Mouse (Mus musculus) forebrain, postnatal 0 days (tissue): ENCODE data around the gene Phyhd1. TPM values are rescaled to one million over a fixed set of nuclear protein-coding genes. Genes with fewer than 3 reads are reported as not detected.

Experiments used
- ATAC-seq: fragments of 200-750 bp; cut with Nextera tagmentation; 2 replicates; pipeline ENCODE4 v1.8.0; 2017; ENCODE audit warnings: mild to moderate bottlenecking, moderate library complexity
- DNase-seq: peaks from one replicate; pipeline ENCODE4 v3.0.0-alpha.2; 2015
- H3K27ac ChIP-seq: fragments of 300-500 bp; sonication (generic); 2 replicates; pipeline ENCODE4 v1.5.1; 2014; ENCODE audit warnings: low read depth, mild to moderate bottlenecking, antibody characterized with exemption, low read length, moderate library complexity, mixed read lengths
- H3K27me3 ChIP-seq: fragments of 300-500 bp; sonication (generic); 2 replicates; pipeline ENCODE4 v1.6.1; 2014; ENCODE audit warnings: mild to moderate bottlenecking, low read length, mixed read lengths; ENCODE audit not compliant: insufficient read depth
- H3K36me3 ChIP-seq: fragments of 300-500 bp; sonication (generic); 2 replicates; pipeline ENCODE4 v1.6.1; 2014; ENCODE audit warnings: mild to moderate bottlenecking, moderate library complexity; ENCODE audit not compliant: insufficient read depth
- H3K4me1 ChIP-seq: fragments of 300-500 bp; sonication (generic); 2 replicates; pipeline ENCODE4 v1.6.1; 2014; ENCODE audit warnings: antibody characterized with exemption; ENCODE audit not compliant: insufficient read depth
- H3K4me2 ChIP-seq: fragments of 300-500 bp; sonication (generic); 2 replicates; pipeline ENCODE4 v1.6.1; 2014; ENCODE audit warnings: low read depth, mild to moderate bottlenecking, moderate library complexity
- H3K4me3 ChIP-seq: fragments of 300-500 bp; sonication (generic); 2 replicates; pipeline ENCODE4 v1.5.1; 2014; ENCODE audit warnings: low read depth, low read length, mixed read lengths
- H3K9ac ChIP-seq: fragments of 300-500 bp; sonication (generic); 2 replicates; pipeline ENCODE4 v1.6.1; 2014; ENCODE audit warnings: mild to moderate bottlenecking
- H3K9me3 ChIP-seq: fragments of 300-500 bp; sonication (generic); 2 replicates; pipeline ENCODE4 v1.6.1; 2016; ENCODE audit warnings: low read length
- CTCF ChIP-seq: sonication (generic); IDR thresholded peaks from 2 replicates; pipeline ENCODE4 v1.5.1; 2016; ENCODE audit warnings: antibody characterized with exemption, control low read depth, low read depth
- WGBS: fragments of 180-500 bp; shearing (Covaris S2); extraction: QIAGEN DNeasy Blood & Tissue Kit; methylation state at CpG from one replicate; pipeline ENCODE4 v1.1.7; 2014; 5-methylcytosine and 5-hydroxymethylcytosine counted together
- polyA plus RNA-seq: library from polyadenylated mRNA; unstranded; fragments of >200 nt; fragmentation: Nextera tagmentation; extraction: Ambion mirVana; gene quantifications from 2 replicates; pipeline ENCODE4 v1.2.1, GENCODE M21; 2015
- total RNA-seq: library from RNA; depleted of rRNA; stranded (reverse); fragments of >200 nt; gene quantifications from 2 replicates; pipeline ENCODE4 v1.2.3, GENCODE M21; 2014

The Phyhd1 gene
- total and polyA plus RNA-seq, 2 experiments from 2014 or later, result 5.0 to 15.7 TPM

GRCm38 (mm10) chr2:30261921-30262839, 3.8 kb upstream of the Phyhd1 start:
- Histone ChIP-seq H3K36me3 (peaks cover 56% of the 10 kb centered on the region), H3K27me3 (no peaks in the 10 kb centered on the region), H3K4me1 (peaks cover 3% of the 10 kb centered on the region; the same call in 1 of the 2 replicates), H3K9ac (no peak overlapping the region), H3K4me3 (no peak overlapping the region), H3K4me2 (no peak overlapping the region), H3K27ac (0 out of 2 replicates have a peak overlapping the region, but pooled peaks have one; percentile 15), H3K9me3 (no peaks in the 10 kb centered on the region)
- no peak for TF ChIP-seq CTCF
- 82% methylated on average over 18 of the region's 18 CpGs for WGBS
- ATAC-seq (no peak), DNase-seq (no peak)

GRCm38 (mm10) chr2:30262840-30263441, 3.1 kb upstream of the Phyhd1 start:
- ATAC-seq (peak; percentile 69), DNase-seq (peak; percentile 82)
- Histone ChIP-seq H3K4me1 (peaks cover 3% of the 10 kb centered on the region; the same call in 1 of the 2 replicates), H3K4me2 (no peak overlapping the region), H3K27ac (0 out of 2 replicates have a peak overlapping the region, but pooled peaks have one; percentile 50), H3K9ac (no peak overlapping the region), H3K9me3 (no peaks in the 10 kb centered on the region), H3K27me3 (no peaks in the 10 kb centered on the region), H3K4me3 (no peak overlapping the region), H3K36me3 (peaks cover 49% of the 10 kb centered on the region)
- 25% methylated on average over 4 of the region's 4 CpGs for WGBS
- TF ChIP-seq CTCF, result no peak

- Histone ChIP-seq H3K4me1 (peaks cover 3% of the 10 kb centered on the region; the same call in 1 of the 2 replicates), H3K4me2 (no peak overlapping the region), H3K4me3 (no peak overlapping the region), H3K9me3 (no peaks in the 10 kb centered on the region), H3K27ac (peak overlapping the region; percentile 50; the same call in 1 of the 2 replicates), H3K36me3 (peaks cover 40% of the 10 kb centered on the region), H3K9ac (no peak overlapping the region), H3K27me3 (no peaks in the 10 kb centered on the region)
- WGBS, result 93% methylated on average over 6 of the region's 6 CpGs
- DNase-seq, result no peak
- no peak for ATAC-seq
- TF ChIP-seq CTCF, result no peak
These were observed 2.2 kb upstream of the Phyhd1 start for GRCm38 (mm10) chr2:30263811-30264210.

- H3K9me3 ChIP-seq, result no peaks in the 10 kb centered on the region
- 54% methylated on average over 7 of the region's 7 CpGs for WGBS
- TF ChIP-seq CTCF, result no peak
- DNase-seq, result no peak
- H3K27me3 ChIP-seq, result no peaks in the 10 kb centered on the region
- no peak overlapping the region for H3K4me2 ChIP-seq
- peaks cover 44% of the 10 kb centered on the region for H3K36me3 ChIP-seq
- H3K4me3 ChIP-seq, result no peak overlapping the region
- no peak overlapping the region for H3K9ac ChIP-seq
- no peak for ATAC-seq
- peaks cover 3% of the 10 kb centered on the region; the same call in 1 of the 2 replicates for H3K4me1 ChIP-seq
- H3K27ac ChIP-seq, result peak overlapping the region; percentile 62
These were observed 1.1 kb upstream of the Phyhd1 start for GRCm38 (mm10) chr2:30264671-30265519.

GRCm38 (mm10) chr2:30266392-30266941, 464 bp downstream of the Phyhd1 start:
- no peak overlapping the region; the same call in 1 of the 2 replicates for H3K9ac ChIP-seq
- 12% methylated on average over 4 of the region's 4 CpGs for WGBS
- H3K27ac ChIP-seq, result peak overlapping the region; percentile 62
- ATAC-seq (no peak), DNase-seq (no peak)
- H3K9me3 ChIP-seq, result no peaks in the 10 kb centered on the region
- no peak overlapping the region for H3K4me2 ChIP-seq
- H3K4me3 ChIP-seq, result no peak overlapping the region
- peaks cover 3% of the 10 kb centered on the region; the same call in 1 of the 2 replicates for H3K4me1 ChIP-seq
- H3K27me3 ChIP-seq, result no peaks in the 10 kb centered on the region
- peaks cover 36% of the 10 kb centered on the region for H3K36me3 ChIP-seq
- no peak for TF ChIP-seq CTCF

- peaks cover 3% of the 10 kb centered on the region; the same call in 1 of the 2 replicates for H3K4me1 ChIP-seq
- no peak overlapping the region for H3K4me2 ChIP-seq
- H3K9me3 ChIP-seq, result no peaks in the 10 kb centered on the region
- no peak overlapping the region for H3K4me3 ChIP-seq
- 95% methylated on average over 2 of the region's 2 CpGs for WGBS
- no peaks in the 10 kb centered on the region for H3K27me3 ChIP-seq
- ATAC-seq, result no peak
- no peak overlapping the region for H3K27ac ChIP-seq
- no peak for TF ChIP-seq CTCF
- no peak for DNase-seq
- H3K36me3 ChIP-seq, result peaks cover 28% of the 10 kb centered on the region
- no peak overlapping the region for H3K9ac ChIP-seq
These were observed 1.5 kb downstream of the Phyhd1 start for GRCm38 (mm10) chr2:30267466-30267865.
